In the genomic region with DNA sequence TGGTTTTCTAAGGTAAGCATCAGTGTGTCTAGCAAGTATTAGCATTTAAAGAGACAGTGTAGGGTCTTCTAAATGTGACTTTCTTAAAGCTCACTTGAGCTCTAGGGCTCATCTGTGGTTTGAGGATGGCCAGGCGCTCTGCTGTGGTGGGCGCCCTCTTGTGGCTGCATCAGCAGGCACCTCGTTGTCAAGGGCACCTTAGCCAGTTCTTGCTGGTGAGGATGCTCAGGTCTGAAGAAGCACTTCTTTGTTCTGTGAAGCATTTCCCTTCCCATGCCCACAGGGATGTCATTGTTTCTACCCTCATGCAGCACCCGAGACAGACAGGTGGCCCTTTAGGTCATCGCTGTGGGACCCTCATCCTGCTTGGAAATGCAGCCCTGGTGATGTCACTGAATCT, we compare ENCODE assay signal across 10 mouse cellular contexts.
DNase-seq lines count a peak whose midpoint lies in the region; ATAC-seq and TF ChIP-seq lines count a peak whose summit lies in the region.
"Had no signal": no experiment of that assay in that cellular context is flagged by ENCODE, and none has a peak within 500 bp of the region (broad histone marks: within the 10 kb centered on the region; RNA-seq: fewer than 3 reads in every experiment).

No protein-coding gene starts in this region.

- H3K4me3 ChIP-seq in spleen, adult 2 months (ENCODE audit: extremely low read depth, insufficient read depth, insufficient read length): no peak overlapping the region
- no peak overlapping the region for H3K4me3 ChIP-seq in forebrain, embryonic 13.5 days
- no peak overlapping the region for H3K4me3 ChIP-seq in intestine, embryonic 14.5 days (ENCODE audit: low read depth, low read length)
- no peak overlapping the region for H3K4me3 ChIP-seq in limb, embryonic 10.5 days
- H3K4me3 ChIP-seq in neural tube, embryonic 15.5 days (replicated peaks): no peak overlapping the region
- H3K4me3 ChIP-seq: embryonic facial prominence, embryonic 15.5 days had no signal

- TF ChIP-seq CTCF in spleen, adult 2 months (IDR thresholded peaks at IDR 0.05; ENCODE audit: extremely low read depth, insufficient read depth, insufficient read length, insufficient replicate concordance): peak; percentile 64; the same call in 1 of the 2 replicates

- no peak for TF ChIP-seq POLR2A in spleen, adult 2 months (IDR thresholded peaks at IDR 0.05; ENCODE audit: low read depth, low read length)

- no peak overlapping the region for H3K4me2 ChIP-seq in forebrain, embryonic 13.5 days
- no peak overlapping the region for H3K4me2 ChIP-seq in intestine, embryonic 14.5 days (ENCODE audit: low read length)
- no peak overlapping the region for H3K4me2 ChIP-seq in neural tube, embryonic 15.5 days
- H3K4me2 ChIP-seq: embryonic facial prominence, embryonic 15.5 days had no signal

- 0 out of 2 replicates have a peak, but pooled peaks have one; percentile 59 for ATAC-seq in forebrain, embryonic 13.5 days
- no peak for ATAC-seq in intestine, embryonic 14.5 days (replicated peaks; ENCODE audit: low FRiP score, low TSS enrichment, low read depth)
- peak; percentile 21; the same call in 1 of the 2 replicates for ATAC-seq in neural tube, embryonic 15.5 days (ENCODE audit: low FRiP score)

- no peaks in the 10 kb centered on the region for H3K9me3 ChIP-seq in forebrain, embryonic 13.5 days (replicated peaks)
- H3K9me3 ChIP-seq in intestine, embryonic 14.5 days (ENCODE audit: control insufficient read depth, low read length): no peaks in the 10 kb centered on the region
- no peaks in the 10 kb centered on the region for H3K9me3 ChIP-seq in limb, embryonic 10.5 days (replicated peaks)
- H3K9me3 ChIP-seq in neural tube, embryonic 15.5 days (replicated peaks): no peaks in the 10 kb centered on the region
- H3K9me3 ChIP-seq: embryonic facial prominence, embryonic 15.5 days had no signal

- no peaks in the 10 kb centered on the region for H3K27me3 ChIP-seq in spleen, adult 2 months (ENCODE audit: control insufficient read depth, insufficient read depth, low read length)
- no peaks in the 10 kb centered on the region for H3K27me3 ChIP-seq in forebrain, embryonic 13.5 days
- H3K27me3 ChIP-seq in intestine, embryonic 14.5 days (replicated peaks; ENCODE audit: control insufficient read depth, insufficient read depth, low read length): no peaks in the 10 kb centered on the region
- no peaks in the 10 kb centered on the region for H3K27me3 ChIP-seq in limb, embryonic 10.5 days (ENCODE audit: low read depth, poor library complexity, severe bottlenecking)
- H3K27me3 ChIP-seq in neural tube, embryonic 15.5 days (replicated peaks): no peaks in the 10 kb centered on the region
- H3K27me3 ChIP-seq: embryonic facial prominence, embryonic 15.5 days had no signal

- H3K27ac ChIP-seq in spleen, adult 2 months (ENCODE audit: insufficient read depth, low read length): no peak overlapping the region
- no peak overlapping the region for H3K27ac ChIP-seq in forebrain, embryonic 13.5 days
- no peak overlapping the region for H3K27ac ChIP-seq in intestine, embryonic 14.5 days (ENCODE audit: low read depth)
- H3K27ac ChIP-seq in limb, embryonic 10.5 days: no peak overlapping the region
- peak overlapping the region; percentile 23; the same call in 1 of the 2 replicates for H3K27ac ChIP-seq in neural tube, embryonic 15.5 days (replicated peaks)
- H3K27ac ChIP-seq: embryonic facial prominence, embryonic 15.5 days; macrophage had no signal

- H3K4me1 ChIP-seq in spleen, adult 2 months (ENCODE audit: control insufficient read depth, insufficient read depth, insufficient read length): no peaks in the 10 kb centered on the region
- H3K4me1 ChIP-seq in forebrain, embryonic 13.5 days: peaks cover 11% of the 10 kb centered on the region
- no peaks in the 10 kb centered on the region for H3K4me1 ChIP-seq in intestine, embryonic 14.5 days (replicated peaks; ENCODE audit: control insufficient read depth, insufficient read depth, low read length)
- H3K4me1 ChIP-seq in limb, embryonic 10.5 days: peaks cover 20% of the 10 kb centered on the region
- peaks cover 53% of the 10 kb centered on the region for H3K4me1 ChIP-seq in neural tube, embryonic 15.5 days

- H3K36me3 ChIP-seq in spleen, adult 2 months (ENCODE audit: control insufficient read depth, insufficient read depth, low read length): no peaks in the 10 kb centered on the region
- peaks cover 33% of the 10 kb centered on the region for H3K36me3 ChIP-seq in forebrain, embryonic 13.5 days (ENCODE audit: poor library complexity, severe bottlenecking)
- H3K36me3 ChIP-seq in intestine, embryonic 14.5 days (ENCODE audit: control insufficient read depth, insufficient read depth, low read length): peaks cover 14% of the 10 kb centered on the region
- peaks cover 30% of the 10 kb centered on the region for H3K36me3 ChIP-seq in limb, embryonic 10.5 days
- H3K36me3 ChIP-seq in neural tube, embryonic 15.5 days: peaks cover 26% of the 10 kb centered on the region

- WGBS in spleen, adult 2 months: 43% methylated on average over 5 of the region's 5 CpGs
- 40% methylated on average over 5 of the region's 5 CpGs for WGBS in forebrain, embryonic 13.5 days
- WGBS in intestine, embryonic 14.5 days: 41% methylated on average over 5 of the region's 5 CpGs
- WGBS in limb, embryonic 10.5 days: 40% methylated on average over 5 of the region's 5 CpGs
- 33% methylated on average over 5 of the region's 5 CpGs for WGBS in neural tube, embryonic 15.5 days

- peak in 1 of 2 experiments; percentile 14 for DNase-seq in spleen, adult 2 months (ENCODE audit: low read depth in 1 of 2, low spot score in 2 of 2)
- no peak for DNase-seq in spleen, adult 12 weeks (ENCODE audit: low spot score)
- DNase-seq in brain, adult 2 months (ENCODE audit: low read depth, low spot score): peak; percentile 91
- DNase-seq in intestine, embryonic 14.5 days (ENCODE audit: low spot score): peak; percentile 77
- DNase-seq in limb, embryonic 10.5 days (ENCODE audit: low spot score): peak; percentile 74
- DNase-seq in c-Kit-positive CD71-positive TER-119-positive erythroid progenitor cells, embryonic 14.5 days (ENCODE audit: low spot score): no peak

- no peak overlapping the region for H3K9ac ChIP-seq in forebrain, embryonic 13.5 days
- no peak overlapping the region for H3K9ac ChIP-seq in intestine, embryonic 14.5 days (ENCODE audit: low read length)
- no peak overlapping the region for H3K9ac ChIP-seq in neural tube, embryonic 15.5 days (replicated peaks)
- H3K9ac ChIP-seq: embryonic facial prominence, embryonic 15.5 days had no signal

Comparison
In these comparisons a context has a peak if more than half of its experiments do, and no peak if none do; other contexts are left out.
1. DNase-seq: peak in brain, adult 2 months (single experiment), intestine, embryonic 14.5 days (single experiment) and limb, embryonic 10.5 days (single experiment); none in spleen, adult 12 weeks (single experiment) and c-Kit-positive CD71-positive TER-119-positive erythroid progenitor cells, embryonic 14.5 days (single experiment).